Mouse (Mus musculus): Measurements from ENCODE around the gene Gstt3.

- TF ChIP-seq CTCF (IDR thresholded peaks at IDR 0.05; ENCODE audit: low read depth, low read length) (no peak), POLR2A (IDR thresholded peaks at IDR 0.05; ENCODE audit: insufficient read depth, low read length) (no peak)
Measured at GRCm38 (mm10) chr10:75824530-75824929, 43.3 kb upstream of the Gstt3 start.
